Mouse (Mus musculus) T-cell, adult 2 months (primary cell): ENCODE data around the gene G430095P16Rik.

Experiments
- DNase-seq: peaks from one replicate; pipeline ENCODE4 v3.0.0; 2022; ENCODE audit warnings: low spot score

Gene G430095P16Rik

GRCm38 (mm10) chr8:84743517-84744420, 21.0 kb downstream of the G430095P16Rik start:
- no peak for DNase-seq

GRCm38 (mm10) chr8:84745032-84745925, 22.5 kb downstream of the G430095P16Rik start:
- DNase-seq = peak; percentile 8

GRCm38 (mm10) chr8:84749519-84749918, 26.7 kb downstream of the G430095P16Rik start:
- DNase-seq = no peak

- no peak for DNase-seq
These were observed 30.2 kb downstream of the G430095P16Rik start for GRCm38 (mm10) chr8:84752734-84753582.

GRCm38 (mm10) chr8:84757501-84757900, 34.7 kb downstream of the G430095P16Rik start:
- DNase-seq = no peak

GRCm38 (mm10) chr8:84758308-84758707, 35.5 kb downstream of the G430095P16Rik start:
- DNase-seq = no peak

- peak; percentile 12 for DNase-seq
These were observed 36.3 kb downstream of the G430095P16Rik start for GRCm38 (mm10) chr8:84759126-84759525.

GRCm38 (mm10) chr8:84759718-84760117, 36.9 kb downstream of the G430095P16Rik start:
- DNase-seq = no peak

- no peak for DNase-seq
These were observed 37.6 kb downstream of the G430095P16Rik start for GRCm38 (mm10) chr8:84760405-84760805.

GRCm38 (mm10) chr8:84760901-84761300, 38.1 kb downstream of the G430095P16Rik start:
- DNase-seq = no peak

GRCm38 (mm10) chr8:84764100-84764499, 41.3 kb downstream of the G430095P16Rik start:
- DNase-seq = no peak

- no peak for DNase-seq
These were observed 42.2 kb downstream of the G430095P16Rik start for GRCm38 (mm10) chr8:84764870-84765495.

GRCm38 (mm10) chr8:84765629-84766028, 42.8 kb downstream of the G430095P16Rik start:
- no peak for DNase-seq

- DNase-seq = no peak
These were observed 43.6 kb downstream of the G430095P16Rik start for GRCm38 (mm10) chr8:84766422-84766821.

GRCm38 (mm10) chr8:84767221-84767620, 44.4 kb downstream of the G430095P16Rik start:
- no peak for DNase-seq

GRCm38 (mm10) chr8:84768343-84769095, 45.7 kb downstream of the G430095P16Rik start:
- no peak for DNase-seq

GRCm38 (mm10) chr8:84769324-84769723, 46.5 kb downstream of the G430095P16Rik start:
- no peak for DNase-seq

GRCm38 (mm10) chr8:84770100-84770953, 47.5 kb downstream of the G430095P16Rik start:
- no peak for DNase-seq

- no peak for DNase-seq
These were observed 48.3 kb downstream of the G430095P16Rik start for GRCm38 (mm10) chr8:84771000-84771687.
